Mouse (Mus musculus) hindbrain, embryonic 14.5 days (tissue): ENCODE measurements at regions not wholly inside any gene's neighbourhood (a gene's known extent, or its start where the extent isn't known, plus 50 kb on each side); places are given as distances from the start of the nearest gene placed in this dataset.

Source experiments
- ATAC-seq: fragments of 200-750 bp; cut with Nextera tagmentation; 2 replicates; pipeline ENCODE4 v1.8.0; 2017; ENCODE audit warnings: moderate number of reproducible peaks, mild to moderate bottlenecking, moderate TSS enrichment, moderate library complexity; ENCODE audit not compliant: low FRiP score
- DNase-seq: peaks from one replicate; pipeline ENCODE4 v3.0.0-alpha.2; 2015; ENCODE audit warnings: low spot score
- H3K27ac ChIP-seq: fragments of 300-500 bp; sonication (generic); 2 replicates; pipeline ENCODE4 v1.5.1; 2014; ENCODE audit warnings: mild to moderate bottlenecking, moderate library complexity
- H3K27me3 ChIP-seq: fragments of 300-500 bp; sonication (generic); 2 replicates; pipeline ENCODE4 v1.6.1; 2014; ENCODE audit warnings: mild to moderate bottlenecking, low read length, mixed read lengths; ENCODE audit not compliant: control insufficient read depth, insufficient read depth
- H3K36me3 ChIP-seq: fragments of 300-500 bp; sonication (generic); replicated peaks from 2 replicates; pipeline ENCODE4 v1.6.1; 2014; ENCODE audit not compliant: control insufficient read depth, insufficient read depth
- H3K4me1 ChIP-seq: fragments of 300-500 bp; sonication (generic); replicated peaks from 2 replicates; pipeline ENCODE4 v1.6.1; 2014; ENCODE audit warnings: antibody characterized with exemption, low read length, mixed read lengths; ENCODE audit not compliant: control insufficient read depth, insufficient read depth
- H3K4me2 ChIP-seq: fragments of 300-500 bp; sonication (generic); replicated peaks from 2 replicates; pipeline ENCODE4 v1.6.1; 2014; ENCODE audit warnings: mild to moderate bottlenecking, moderate library complexity
- H3K4me3 ChIP-seq: fragments of 300-500 bp; sonication (generic); replicated peaks from 2 replicates; pipeline ENCODE4 v1.5.1; 2014; ENCODE audit warnings: mild to moderate bottlenecking, low read length
- H3K9ac ChIP-seq: fragments of 300-500 bp; sonication (generic); 2 replicates; pipeline ENCODE4 v1.6.1; 2014
- H3K9me3 ChIP-seq: fragments of 300-500 bp; sonication (generic); 2 replicates; pipeline ENCODE4 v1.6.1; 2016; ENCODE audit warnings: low read length; ENCODE audit not compliant: control insufficient read depth
- WGBS: fragments of 180-500 bp; shearing (Covaris S2); extraction: QIAGEN DNeasy Blood & Tissue Kit; methylation state at CpG from one replicate; pipeline ENCODE4 v1.1.7; 2014; 5-methylcytosine and 5-hydroxymethylcytosine counted together

GRCm38 (mm10) chr1:13915216-13915615 is 2177.9 kb downstream of the 4930444P10Rik start:
- no peaks in the 10 kb centered on the region for H3K4me1 ChIP-seq
- no peak overlapping the region for H3K4me3 ChIP-seq
- no peak for ATAC-seq
- 91% methylated on average over 5 of the region's 5 CpGs for WGBS
- DNase-seq, result no peak
- no peak overlapping the region for H3K27ac ChIP-seq
- no peak overlapping the region for H3K4me2 ChIP-seq
- no peaks in the 10 kb centered on the region for H3K9me3 ChIP-seq
- no peak overlapping the region for H3K9ac ChIP-seq
- H3K36me3 ChIP-seq, result no peaks in the 10 kb centered on the region
- no peaks in the 10 kb centered on the region for H3K27me3 ChIP-seq

- no peaks in the 10 kb centered on the region for H3K9me3 ChIP-seq
- H3K9ac ChIP-seq, result no peak overlapping the region
- no peak overlapping the region for H3K4me2 ChIP-seq
- no peak for ATAC-seq
- no peaks in the 10 kb centered on the region for H3K27me3 ChIP-seq
- H3K4me1 ChIP-seq, result no peaks in the 10 kb centered on the region
- DNase-seq, result no peak
- no peak overlapping the region for H3K4me3 ChIP-seq
- WGBS, result 97% methylated on average over 2 of the region's 2 CpGs
- H3K36me3 ChIP-seq, result no peaks in the 10 kb centered on the region
- H3K27ac ChIP-seq, result no peak overlapping the region
These were observed 2214.0 kb downstream of the 4930444P10Rik start for GRCm38 (mm10) chr1:13879126-13879525.

GRCm38 (mm10) chr1:13873925-13874324 is 2219.2 kb downstream of the 4930444P10Rik start:
- no peaks in the 10 kb centered on the region for H3K4me1 ChIP-seq
- H3K9me3 ChIP-seq, result no peaks in the 10 kb centered on the region
- H3K4me2 ChIP-seq, result no peak overlapping the region
- no peak overlapping the region for H3K9ac ChIP-seq
- DNase-seq, result no peak
- no peak overlapping the region for H3K4me3 ChIP-seq
- no peak overlapping the region for H3K27ac ChIP-seq
- no peaks in the 10 kb centered on the region for H3K36me3 ChIP-seq
- no peak for ATAC-seq
- no peaks in the 10 kb centered on the region for H3K27me3 ChIP-seq

- Histone ChIP-seq H3K4me1 (no peaks in the 10 kb centered on the region), H3K9me3 (no peaks in the 10 kb centered on the region), H3K27me3 (no peaks in the 10 kb centered on the region), H3K27ac (no peak overlapping the region), H3K36me3 (no peaks in the 10 kb centered on the region), H3K4me3 (no peak overlapping the region), H3K4me2 (no peak overlapping the region), H3K9ac (no peak overlapping the region)
- no peak for DNase-seq
- ATAC-seq, result no peak
These were observed 2220.6 kb downstream of the 4930444P10Rik start for GRCm38 (mm10) chr1:13872536-13872935.

- H3K4me2 ChIP-seq, result no peak overlapping the region
- no peaks in the 10 kb centered on the region for H3K36me3 ChIP-seq
- ATAC-seq (0 out of 2 replicates have a peak, but pooled peaks have one; percentile 55), DNase-seq (no peak)
- no peaks in the 10 kb centered on the region for H3K4me1 ChIP-seq
- H3K9ac ChIP-seq, result no peak overlapping the region
- H3K4me3 ChIP-seq, result no peak overlapping the region
- 63% methylated on average over 3 of the region's 3 CpGs for WGBS
- no peak overlapping the region for H3K27ac ChIP-seq
- H3K27me3 ChIP-seq, result no peaks in the 10 kb centered on the region
- no peaks in the 10 kb centered on the region for H3K9me3 ChIP-seq
These were observed 2222.4 kb downstream of the 4930444P10Rik start for GRCm38 (mm10) chr1:13870631-13871286.

GRCm38 (mm10) chr1:13865713-13866112 is 2227.4 kb downstream of the 4930444P10Rik start:
- ATAC-seq (no peak), DNase-seq (no peak)
- H3K4me2 ChIP-seq, result no peak overlapping the region
- no peaks in the 10 kb centered on the region for H3K27me3 ChIP-seq
- no peak overlapping the region for H3K9ac ChIP-seq
- H3K4me3 ChIP-seq, result no peak overlapping the region
- no peak overlapping the region for H3K27ac ChIP-seq
- no peaks in the 10 kb centered on the region for H3K9me3 ChIP-seq
- peaks cover 6% of the 10 kb centered on the region; the same call in 1 of the 2 replicates for H3K4me1 ChIP-seq
- H3K36me3 ChIP-seq, result no peaks in the 10 kb centered on the region

- H3K4me2 ChIP-seq, result no peak overlapping the region
- H3K27ac ChIP-seq, result no peak overlapping the region
- no peaks in the 10 kb centered on the region for H3K9me3 ChIP-seq
- no peaks in the 10 kb centered on the region for H3K27me3 ChIP-seq
- 30% methylated on average over 1 of the region's 1 CpGs for WGBS
- no peak overlapping the region for H3K4me3 ChIP-seq
- DNase-seq (no peak), ATAC-seq (no peak)
- H3K4me1 ChIP-seq, result peaks cover 6% of the 10 kb centered on the region; the same call in 1 of the 2 replicates
- H3K36me3 ChIP-seq, result no peaks in the 10 kb centered on the region
- H3K9ac ChIP-seq, result no peak overlapping the region
These were observed 2229.4 kb downstream of the 4930444P10Rik start for GRCm38 (mm10) chr1:13863712-13864111.

GRCm38 (mm10) chr1:13861070-13861511 is 2232.0 kb downstream of the 4930444P10Rik start:
- Histone ChIP-seq H3K4me1 (peaks cover 6% of the 10 kb centered on the region; the same call in 1 of the 2 replicates), H3K9me3 (no peaks in the 10 kb centered on the region), H3K36me3 (no peaks in the 10 kb centered on the region), H3K4me2 (no peak overlapping the region), H3K27ac (no peak overlapping the region), H3K9ac (no peak overlapping the region), H3K4me3 (no peak overlapping the region), H3K27me3 (no peaks in the 10 kb centered on the region)
- no peak for ATAC-seq
- 15% methylated on average over 5 of the region's 5 CpGs for WGBS
- no peak for DNase-seq

- no peak for DNase-seq
- ATAC-seq, result no peak
- Histone ChIP-seq H3K27me3 (no peaks in the 10 kb centered on the region), H3K9me3 (no peaks in the 10 kb centered on the region), H3K27ac (no peak overlapping the region), H3K4me3 (no peak overlapping the region), H3K9ac (no peak overlapping the region), H3K4me2 (no peak overlapping the region), H3K4me1 (peaks cover 6% of the 10 kb centered on the region; the same call in 1 of the 2 replicates), H3K36me3 (no peaks in the 10 kb centered on the region)
- WGBS, result 56% methylated on average over 3 of the region's 3 CpGs
These were observed 2232.7 kb downstream of the 4930444P10Rik start for GRCm38 (mm10) chr1:13860469-13860868.

GRCm38 (mm10) chr1:13859723-13860122 is 2233.4 kb downstream of the 4930444P10Rik start:
- no peak overlapping the region for H3K27ac ChIP-seq
- DNase-seq (no peak), ATAC-seq (no peak)
- no peaks in the 10 kb centered on the region for H3K9me3 ChIP-seq
- no peak overlapping the region for H3K9ac ChIP-seq
- H3K4me1 ChIP-seq, result peaks cover 6% of the 10 kb centered on the region; the same call in 1 of the 2 replicates
- H3K4me3 ChIP-seq, result no peak overlapping the region
- no peak overlapping the region for H3K4me2 ChIP-seq
- no peaks in the 10 kb centered on the region for H3K36me3 ChIP-seq
- WGBS, result 62% methylated on average over 3 of the region's 3 CpGs
- no peaks in the 10 kb centered on the region for H3K27me3 ChIP-seq
